In the genomic region with DNA sequence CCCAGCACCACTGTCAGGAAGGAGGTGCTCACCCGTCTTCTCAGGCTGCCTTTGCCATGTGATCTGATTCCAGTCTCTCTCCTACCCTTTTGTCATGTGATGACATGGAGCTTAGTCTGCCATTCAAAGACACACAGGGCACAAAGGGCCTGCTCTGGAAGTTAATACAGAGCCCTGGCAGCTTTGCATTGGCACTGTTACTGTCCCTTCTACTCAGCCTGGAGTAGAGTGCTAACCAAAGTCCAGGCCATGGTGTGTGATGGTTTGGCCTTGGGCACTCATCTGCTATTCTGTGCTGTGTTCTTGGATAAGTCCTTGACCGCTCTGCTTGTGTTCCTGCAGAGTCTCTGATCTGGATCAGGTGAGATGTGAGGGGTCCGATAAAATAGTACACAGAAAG, we compare ENCODE assay signal across 17 mouse cellular contexts. TPM values are rescaled to one million over a fixed set of nuclear protein-coding genes. Genes with fewer than 3 reads are reported as not detected.
"Had no signal": no experiment of that assay in that cellular context is flagged by ENCODE, and none has a peak within 500 bp of the region (broad histone marks: within the 10 kb centered on the region; RNA-seq: fewer than 3 reads in every experiment).

No protein-coding gene starts in this region.

- H3K9ac ChIP-seq: lung, embryonic 15.5 days; midbrain, embryonic 13.5 days; midbrain, embryonic 15.5 days; neural tube, embryonic 12.5 days; stomach, embryonic 15.5 days had no signal

- H3K4me3 ChIP-seq: lung, embryonic 15.5 days; megakaryocyte, embryonic 14.5 days; midbrain, embryonic 13.5 days; midbrain, embryonic 15.5 days; neural tube, embryonic 12.5 days; stomach, embryonic 15.5 days had no signal

- H3K9me3 ChIP-seq: lung, embryonic 15.5 days; midbrain, embryonic 13.5 days; midbrain, embryonic 15.5 days; neural tube, embryonic 12.5 days; stomach, embryonic 15.5 days had no signal

- ATAC-seq: lung, postnatal 0 days; midbrain, embryonic 13.5 days; midbrain, embryonic 15.5 days had no signal

- DNase-seq: lung, postnatal 14 days; lung, postnatal 36 days; right cerebral cortex, postnatal 14 days; thymus, adult 2 months; thymus, postnatal 25 days; thymus, postnatal 4 days had no signal

- H3K36me3 ChIP-seq: lung, embryonic 15.5 days; midbrain, embryonic 13.5 days; midbrain, embryonic 15.5 days; neural tube, embryonic 12.5 days; stomach, embryonic 15.5 days had no signal

- H3K4me1 ChIP-seq: stomach, embryonic 15.5 days had no signal

- H3K27me3 ChIP-seq: lung, embryonic 15.5 days; megakaryocyte, embryonic 14.5 days; midbrain, embryonic 13.5 days; midbrain, embryonic 15.5 days; neural tube, embryonic 12.5 days; stomach, embryonic 15.5 days had no signal

- H3K4me2 ChIP-seq: lung, embryonic 15.5 days; midbrain, embryonic 11.5 days; midbrain, embryonic 13.5 days; midbrain, embryonic 15.5 days; neural tube, embryonic 12.5 days; stomach, embryonic 15.5 days had no signal

- H3K27ac ChIP-seq: lung, embryonic 15.5 days; macrophage; midbrain, embryonic 13.5 days; midbrain, embryonic 15.5 days; neural tube, embryonic 12.5 days; stomach, embryonic 15.5 days; stomach, postnatal 0 days had no signal

RNA-seq across cellular contexts. Expression of a gene that starts 36.0 kb away (rescaled TPM):
- total RNA-seq: monocyte, adult 5-6 weeks had no signal
